Mouse (Mus musculus) monocyte, adult 5-6 weeks (primary cell): Measurements from ENCODE around the gene Twist2. TPM values are rescaled to one million over a fixed set of nuclear protein-coding genes. Genes with fewer than 3 reads are reported as not detected.

Experiments used
- ATAC-seq: fragments of 153-309, 156-312 bp; replicated peaks from 2 replicates; pipeline ENCODE4 v1.8.0; 2017; ENCODE audit warnings: mild to moderate bottlenecking; ENCODE audit not compliant: low TSS enrichment, insufficient number of reproducible peaks, severe bottlenecking, poor library complexity, low FRiP score
- total RNA-seq: library from RNA; stranded (forward); fragments of 200-1000, 200-491, 200-594 nt; gene quantifications from 3 replicates; pipeline ENCODE4 v1.2.3, GENCODE M21; 2017

The Twist2 gene
- total RNA-seq, 1 experiment from 2014 or later, result not detected

GRCm38 (mm10) chr1:91861511-91861910 lies 60.2 kb downstream of the Twist2 start:
- no peak for ATAC-seq

DNA sequence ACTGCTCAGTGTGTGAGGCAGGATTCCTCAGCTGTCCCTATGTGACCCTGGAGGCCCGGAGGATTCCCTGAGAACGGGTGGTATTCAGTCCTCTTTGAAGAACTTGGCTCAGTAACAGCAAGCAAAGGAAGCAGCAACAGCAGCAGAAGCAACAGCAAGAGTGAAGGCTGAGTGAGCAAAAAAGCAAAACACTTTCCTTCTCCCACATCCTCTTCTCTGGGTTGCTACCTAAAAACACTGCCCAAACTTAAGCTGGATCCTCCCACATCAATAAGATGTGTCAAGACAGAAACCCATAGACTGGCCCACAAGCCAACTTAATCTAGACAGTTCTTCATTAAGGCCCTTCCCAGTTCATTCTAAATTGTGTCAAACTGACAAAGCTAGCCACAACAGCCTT lies 64.7 kb downstream of the Twist2 start:
- ATAC-seq, result no peak

DNA sequence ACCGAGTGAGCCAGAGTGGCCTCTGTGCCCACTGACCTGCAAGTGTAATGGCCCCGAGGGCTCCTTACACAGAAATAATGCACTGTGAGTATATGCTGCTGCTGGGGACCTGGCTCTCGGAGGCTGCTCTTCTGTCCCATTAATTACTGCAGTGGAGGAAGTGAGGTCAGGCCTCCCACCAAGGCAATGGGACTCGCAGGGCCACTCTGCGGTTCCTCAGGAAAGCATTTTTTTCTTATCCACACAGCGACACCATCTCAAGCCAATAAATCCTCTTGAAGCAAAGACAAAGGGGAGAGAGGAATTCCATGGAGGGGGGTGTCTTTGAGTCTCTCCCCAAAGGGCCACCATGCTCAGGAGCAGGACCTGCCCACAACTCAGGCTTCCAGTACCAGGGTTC lies 69.8 kb downstream of the Twist2 start:
- ATAC-seq, result no peak

GRCm38 (mm10) chr1:91872388-91873059 lies 71.3 kb downstream of the Twist2 start:
- ATAC-seq, result no peak

GRCm38 (mm10) chr1:91873572-91874285 lies 72.5 kb downstream of the Twist2 start:
- ATAC-seq, result no peak

- ATAC-seq, result no peak
Measured at GRCm38 (mm10) chr1:91874633-91875032, 73.4 kb downstream of the Twist2 start.

GRCm38 (mm10) chr1:91875042-91875720 lies 73.9 kb downstream of the Twist2 start:
- no peak for ATAC-seq

DNA sequence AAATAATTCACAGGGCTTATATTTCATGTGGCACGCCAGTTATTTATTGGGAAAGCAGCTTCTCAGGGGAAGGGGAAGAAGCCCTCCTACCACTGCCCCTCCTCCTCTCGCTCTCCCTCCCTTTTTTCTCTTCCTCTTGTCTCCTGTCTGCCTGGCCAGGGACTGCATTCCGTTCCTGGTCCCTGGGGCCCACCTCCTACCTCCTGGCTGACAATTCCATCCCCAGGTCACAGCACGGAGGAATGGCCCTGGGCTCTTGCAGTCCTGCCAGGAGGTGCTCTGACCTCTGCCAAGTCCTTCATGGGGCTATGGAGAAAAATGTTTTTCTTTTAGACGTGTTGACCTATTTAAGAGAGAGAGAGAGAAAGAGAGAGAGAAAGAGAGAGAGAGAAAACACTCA lies 77.4 kb downstream of the Twist2 start:
- ATAC-seq, result no peak

DNA sequence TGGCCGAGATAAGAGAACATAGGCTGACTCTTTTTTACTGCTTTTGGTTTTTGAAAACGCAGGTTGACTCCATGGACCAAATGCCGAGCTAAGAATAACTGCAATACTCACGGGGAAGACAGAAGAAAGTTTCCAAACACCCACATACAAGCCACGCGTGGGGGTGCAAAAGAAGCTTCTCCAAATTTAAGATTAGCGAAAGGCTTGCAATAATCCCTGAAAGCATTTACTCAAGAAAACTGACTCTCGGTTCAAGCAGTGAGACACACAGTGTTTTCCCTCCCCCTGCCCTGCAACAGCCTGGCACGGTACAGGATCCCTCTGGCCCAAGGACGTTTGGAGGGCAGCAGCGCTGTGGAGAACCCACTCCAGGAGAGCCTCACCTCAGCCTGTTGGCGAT lies 78.9 kb downstream of the Twist2 start:
- no peak for ATAC-seq

- no peak for ATAC-seq
Measured at GRCm38 (mm10) chr1:91880899-91881298, 79.6 kb downstream of the Twist2 start.

- no peak for ATAC-seq
Measured at GRCm38 (mm10) chr1:91883115-91883514, 81.9 kb downstream of the Twist2 start.

DNA sequence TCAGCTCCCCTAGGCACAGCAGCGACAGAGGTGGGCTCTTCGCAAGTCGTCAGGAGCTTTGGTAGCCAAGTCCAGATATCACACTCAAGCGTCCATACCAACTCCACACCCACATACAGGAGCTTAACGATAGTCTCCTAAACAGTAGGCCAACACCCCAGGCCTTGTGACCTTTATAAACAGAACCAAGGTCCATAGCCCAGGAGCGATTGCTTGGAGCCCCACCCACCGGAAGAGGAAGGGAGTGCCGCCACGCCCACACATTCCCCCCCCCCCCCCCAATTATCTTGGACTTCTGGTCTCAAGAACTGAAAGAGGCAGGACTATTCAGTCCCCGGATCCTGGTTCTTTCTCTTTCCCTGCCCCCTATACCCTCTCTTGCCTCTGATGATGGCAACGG lies 92.3 kb downstream of the Twist2 start:
- ATAC-seq, result no peak

DNA sequence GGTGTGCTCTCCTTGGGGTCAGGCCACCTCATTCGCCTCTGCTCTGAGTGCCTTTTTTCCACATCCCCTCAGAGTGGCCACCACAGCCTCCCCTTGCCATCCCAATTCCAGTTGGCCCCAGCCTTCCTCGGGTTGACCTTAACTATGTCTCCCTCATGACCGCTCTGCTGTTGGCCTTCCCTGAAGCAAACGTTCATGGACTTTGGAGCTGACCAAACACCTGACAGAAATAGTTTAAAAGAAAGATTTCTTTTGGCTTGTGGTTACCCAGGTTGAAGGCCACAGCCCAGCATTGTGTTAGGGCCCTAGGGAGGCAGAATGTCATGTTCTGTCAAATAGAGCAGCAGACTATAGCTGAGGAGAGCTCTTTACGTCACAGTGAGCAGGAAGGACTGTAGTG lies 93.0 kb downstream of the Twist2 start:
- ATAC-seq, result no peak

DNA sequence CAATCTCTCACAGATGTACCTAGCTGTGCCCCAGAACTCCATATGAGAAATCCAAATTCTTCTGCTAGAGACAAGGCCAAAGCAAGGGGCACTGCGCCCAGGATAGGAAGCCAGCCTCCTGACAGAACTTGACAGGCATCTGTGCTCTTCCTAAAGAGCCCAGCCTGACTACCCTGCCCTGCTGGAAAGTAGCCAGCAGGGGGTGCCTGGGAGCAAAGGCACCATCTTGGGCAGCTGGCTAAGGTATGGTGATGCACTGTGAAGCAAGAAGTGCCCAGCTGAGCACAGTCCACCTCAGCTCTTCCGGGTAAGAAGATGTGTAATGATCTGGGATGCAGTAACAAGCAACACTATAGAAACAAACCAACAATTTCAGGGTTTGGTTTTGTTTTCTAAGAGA lies 95.8 kb downstream of the Twist2 start:
- no peak for ATAC-seq
